25 mouse cellular contexts compared by ENCODE assay signal in genomic region chr12:81144201-81144600, GRCm38 (mm10).
A peak's percentile ranks its signal among the peaks of the same experiment; 100 is the strongest.
DNase-seq lines count a peak whose midpoint lies in the region; ATAC-seq lines count a peak whose summit lies in the region.
"Had no signal": no experiment of that assay in that cellular context is flagged by ENCODE, and none has a peak within 500 bp of the region (broad histone marks: within the 10 kb centered on the region; RNA-seq: fewer than 3 reads in every experiment).

No protein-coding gene starts in this region.

- peaks cover 6% of the 10 kb centered on the region; the same call in 1 of the 2 replicates for H3K4me1 ChIP-seq in heart, embryonic 11.5 days (ENCODE audit: control insufficient read depth, insufficient read depth, low read length)
- H3K4me1 ChIP-seq in midbrain, embryonic 14.5 days (ENCODE audit: control insufficient read depth, insufficient read depth, low read length), result peaks cover 12% of the 10 kb centered on the region
- H3K4me1 ChIP-seq in midbrain, embryonic 11.5 days (ENCODE audit: control insufficient read depth, insufficient read depth, low read length), result peaks cover 21% of the 10 kb centered on the region
- peaks cover 11% of the 10 kb centered on the region; the same call in 1 of the 2 replicates for H3K4me1 ChIP-seq in neural tube, embryonic 15.5 days

- intact Hi-C loops in heart, postnatal 25 days (cut with DNase I), result no loop called here

- 0 out of 2 replicates have a peak, but pooled peaks have one; percentile 18 for ATAC-seq in heart, embryonic 11.5 days (replicated peaks; ENCODE audit: insufficient number of reproducible peaks, low FRiP score, low TSS enrichment)
- ATAC-seq in midbrain, embryonic 14.5 days (ENCODE audit: low FRiP score, low TSS enrichment), result no peak
- ATAC-seq in midbrain, embryonic 11.5 days (ENCODE audit: low FRiP score), result no peak
- no peak for ATAC-seq in neural tube, embryonic 15.5 days (ENCODE audit: low FRiP score)
- ATAC-seq: CD4-positive, CD25-positive, alpha-beta regulatory T cell, adult 4 months; forebrain, embryonic 14.5 days; intestine, embryonic 15.5 days had no signal

- H3K27me3 ChIP-seq in heart, embryonic 11.5 days (ENCODE audit: control insufficient read depth, insufficient read depth, low read length), result no peaks in the 10 kb centered on the region
- no peaks in the 10 kb centered on the region for H3K27me3 ChIP-seq in midbrain, embryonic 14.5 days (ENCODE audit: control insufficient read depth, insufficient read depth, low read length)
- H3K27me3 ChIP-seq in midbrain, embryonic 11.5 days (ENCODE audit: control insufficient read depth, insufficient read depth, low read length), result peaks cover 16% of the 10 kb centered on the region
- H3K27me3 ChIP-seq in neural tube, embryonic 15.5 days (replicated peaks), result no peaks in the 10 kb centered on the region
- H3K27me3 ChIP-seq: embryonic facial prominence, embryonic 15.5 days; intestine, embryonic 15.5 days had no signal

- 32% methylated on average over 10 of the region's 10 CpGs for WGBS in heart, embryonic 11.5 days (ENCODE audit: insufficient replicate concordance)
- 35% methylated on average over 10 of the region's 10 CpGs for WGBS in midbrain, embryonic 14.5 days
- WGBS in midbrain, embryonic 11.5 days, result 37% methylated on average over 10 of the region's 10 CpGs
- WGBS in neural tube, embryonic 15.5 days, result 62% methylated on average over 10 of the region's 10 CpGs

- peak overlapping the region; percentile 44 for H3K4me2 ChIP-seq in heart, embryonic 11.5 days
- no peak overlapping the region for H3K4me2 ChIP-seq in midbrain, embryonic 14.5 days (ENCODE audit: low read length)
- H3K4me2 ChIP-seq in midbrain, embryonic 11.5 days, result no peak overlapping the region
- H3K4me2 ChIP-seq in neural tube, embryonic 15.5 days, result no peak overlapping the region
- H3K4me2 ChIP-seq: embryonic facial prominence, embryonic 15.5 days; hindbrain, embryonic 14.5 days; intestine, embryonic 15.5 days had no signal

- H3K9ac ChIP-seq in heart, embryonic 11.5 days (ENCODE audit: low read depth, low read length), result no peak overlapping the region
- no peak overlapping the region for H3K9ac ChIP-seq in midbrain, embryonic 14.5 days (replicated peaks; ENCODE audit: low read length)
- H3K9ac ChIP-seq in midbrain, embryonic 11.5 days (ENCODE audit: low read length), result no peak overlapping the region
- no peak overlapping the region for H3K9ac ChIP-seq in neural tube, embryonic 15.5 days (replicated peaks)
- H3K9ac ChIP-seq: embryonic facial prominence, embryonic 15.5 days; hindbrain, embryonic 14.5 days; intestine, embryonic 15.5 days had no signal

- H3K27ac ChIP-seq in heart, embryonic 11.5 days (ENCODE audit: low read depth, low read length), result no peak overlapping the region
- no peak overlapping the region for H3K27ac ChIP-seq in midbrain, embryonic 14.5 days (replicated peaks; ENCODE audit: low read depth, low read length)
- H3K27ac ChIP-seq in midbrain, embryonic 11.5 days (ENCODE audit: low read depth, low read length), result no peak overlapping the region
- H3K27ac ChIP-seq in neural tube, embryonic 15.5 days (replicated peaks), result no peak overlapping the region
- H3K27ac ChIP-seq: embryonic facial prominence, embryonic 15.5 days; forebrain, embryonic 10.5 days; gastrocnemius, adult 2 months; hindbrain, embryonic 10.5 days; hindbrain, embryonic 14.5 days; intestine, embryonic 15.5 days had no signal

- H3K4me3 ChIP-seq in heart, embryonic 11.5 days (ENCODE audit: low read depth, low read length), result no peak overlapping the region
- H3K4me3 ChIP-seq in midbrain, embryonic 14.5 days (replicated peaks; ENCODE audit: low read depth, low read length), result no peak overlapping the region
- no peak overlapping the region for H3K4me3 ChIP-seq in midbrain, embryonic 11.5 days (ENCODE audit: low read depth, low read length)
- H3K4me3 ChIP-seq in neural tube, embryonic 15.5 days (replicated peaks), result no peak overlapping the region
- H3K4me3 ChIP-seq: embryonic facial prominence, embryonic 15.5 days; erythroblast, embryonic 14.5 days; forebrain, embryonic 10.5 days; gastrocnemius, adult 2 months; hindbrain, embryonic 10.5 days; intestine, embryonic 15.5 days had no signal

- no peaks in the 10 kb centered on the region for H3K36me3 ChIP-seq in heart, embryonic 11.5 days (ENCODE audit: control insufficient read depth, insufficient read depth, low read length)
- H3K36me3 ChIP-seq in midbrain, embryonic 14.5 days (ENCODE audit: control insufficient read depth, insufficient read depth, low read length), result no peaks in the 10 kb centered on the region
- no peaks in the 10 kb centered on the region for H3K36me3 ChIP-seq in midbrain, embryonic 11.5 days (ENCODE audit: control insufficient read depth, insufficient read depth, low read length)
- H3K36me3 ChIP-seq in neural tube, embryonic 15.5 days, result no peaks in the 10 kb centered on the region
- H3K36me3 ChIP-seq: embryonic facial prominence, embryonic 15.5 days; forebrain, embryonic 10.5 days; intestine, embryonic 15.5 days had no signal

- H3K9me3 ChIP-seq in heart, embryonic 11.5 days (replicated peaks; ENCODE audit: control insufficient read depth, low read length), result no peaks in the 10 kb centered on the region
- H3K9me3 ChIP-seq in midbrain, embryonic 14.5 days (ENCODE audit: control insufficient read depth, low read length), result no peaks in the 10 kb centered on the region
- H3K9me3 ChIP-seq in midbrain, embryonic 11.5 days (ENCODE audit: control insufficient read depth, low read length), result no peaks in the 10 kb centered on the region
- no peaks in the 10 kb centered on the region for H3K9me3 ChIP-seq in neural tube, embryonic 15.5 days (replicated peaks)
- H3K9me3 ChIP-seq: embryonic facial prominence, embryonic 15.5 days; forebrain, embryonic 10.5 days; G1E; hindbrain, embryonic 10.5 days; intestine, embryonic 15.5 days had no signal

- DNase-seq in embryo, embryonic 10.5 days (ENCODE audit: low spot score), result peak; percentile 24
- no peak for DNase-seq in embryo, embryonic 10 days (ENCODE audit: low spot score)
- no peak for DNase-seq in heart, postnatal 25 days (ENCODE audit: low spot score)
- peak; percentile 20 for DNase-seq in midbrain, embryonic 14.5 days
- no peak for DNase-seq in midbrain, embryonic 11.5 days (ENCODE audit: low spot score, missing footprints)
- DNase-seq in right cerebral cortex, postnatal 10 days (ENCODE audit: low spot score in 2 of 2), result no peak
- DNase-seq: adrenal gland, adult 8-10 months; B cell, adult 2 months; cerebellum, adult 11 months; cerebellum, adult 8-10 months; cerebellum, postnatal 14 days; gastrocnemius, adult 2 months; gastrocnemius, postnatal 25 days; kidney, adult 18-20 months had no signal

Comparison
In these comparisons a context has a peak if more than half of its experiments do, and no peak if none do; other contexts are left out.
1. DNase-seq: peak in embryo, embryonic 10.5 days (single experiment) and midbrain, embryonic 14.5 days (single experiment); none in embryo, embryonic 10 days (single experiment), heart, postnatal 25 days (single experiment), midbrain, embryonic 11.5 days (single experiment) and right cerebral cortex, postnatal 10 days (0 of 2).